Mouse (Mus musculus) gastrocnemius, postnatal 25 days (tissue): ENCODE measurements at regions not wholly inside any gene's neighbourhood (a gene's known extent, or its start where the extent isn't known, plus 50 kb on each side); places are given as distances from the start of the nearest gene placed in this dataset.

Experiments
- DNase-seq: peaks from one replicate; pipeline ENCODE4 v3.0.0; 2022

DNA sequence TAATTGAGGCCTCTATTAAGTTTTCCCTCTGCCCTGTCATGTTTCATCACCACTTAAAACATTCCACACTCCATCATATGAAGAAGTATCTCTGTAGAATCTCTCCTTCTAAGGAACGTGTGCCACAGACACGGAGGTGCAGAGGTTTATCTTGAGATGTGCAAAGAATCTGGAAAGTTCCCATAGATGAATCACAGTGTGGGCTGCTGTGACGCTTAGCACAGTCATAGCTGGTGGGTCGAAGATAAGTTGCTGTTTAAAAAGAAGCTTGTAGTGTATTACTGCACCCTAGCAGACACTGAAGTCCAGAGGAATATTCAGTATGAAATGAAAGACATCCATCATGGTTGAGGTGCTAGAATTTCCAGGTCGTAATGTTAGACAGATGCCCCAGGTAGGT is 179.9 kb upstream of the 4930583I09Rik start:
- no peak for DNase-seq

DNA sequence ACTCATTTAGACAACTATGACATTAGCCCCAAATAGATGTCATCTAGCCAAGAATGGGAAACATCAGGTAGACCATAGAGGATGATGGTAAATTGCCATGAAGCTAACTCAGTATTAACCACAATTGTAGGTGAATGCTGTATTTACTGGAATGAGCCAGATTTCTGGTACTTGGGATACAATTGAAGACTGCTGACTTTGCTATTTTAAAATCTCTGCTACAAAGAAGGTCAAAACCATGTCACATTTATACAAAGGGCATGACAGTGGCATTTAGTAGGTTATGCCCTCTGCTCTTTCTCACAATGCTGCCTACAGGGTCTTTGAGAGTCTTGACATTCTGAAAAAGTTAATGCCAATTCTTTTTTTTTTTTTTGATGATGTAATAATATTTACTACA is 178.8 kb upstream of the 4930583I09Rik start:
- DNase-seq, result no peak

DNA sequence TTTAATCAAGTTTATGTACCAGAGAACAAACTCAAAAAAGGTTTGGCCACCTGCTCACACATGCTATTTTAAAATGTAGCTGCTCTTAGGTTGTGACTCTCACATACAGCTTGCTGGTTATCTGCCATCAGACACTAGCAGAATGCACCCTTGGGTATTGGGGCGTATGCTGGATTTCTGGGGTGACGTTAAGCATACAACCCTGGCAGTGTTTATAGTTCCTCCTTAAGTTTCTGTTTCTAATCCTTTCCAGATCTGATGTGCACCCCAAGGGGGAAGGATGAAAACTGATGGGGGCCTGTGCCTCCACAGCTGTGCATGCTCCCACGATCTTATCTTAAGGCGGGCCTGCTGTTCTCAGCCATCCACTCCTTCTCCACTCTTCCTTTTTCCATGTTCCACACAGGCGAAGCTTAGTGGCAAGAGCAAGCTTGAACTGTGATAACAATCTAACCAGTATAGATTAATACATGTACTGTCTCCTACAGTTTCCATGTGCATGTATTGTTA is 164.8 kb upstream of the 4930583I09Rik start:
- peak; percentile 16 for DNase-seq

GRCm38 (mm10) chr17:64994483-64994882 is 158.6 kb upstream of the 4930583I09Rik start:
- no peak for DNase-seq

DNA sequence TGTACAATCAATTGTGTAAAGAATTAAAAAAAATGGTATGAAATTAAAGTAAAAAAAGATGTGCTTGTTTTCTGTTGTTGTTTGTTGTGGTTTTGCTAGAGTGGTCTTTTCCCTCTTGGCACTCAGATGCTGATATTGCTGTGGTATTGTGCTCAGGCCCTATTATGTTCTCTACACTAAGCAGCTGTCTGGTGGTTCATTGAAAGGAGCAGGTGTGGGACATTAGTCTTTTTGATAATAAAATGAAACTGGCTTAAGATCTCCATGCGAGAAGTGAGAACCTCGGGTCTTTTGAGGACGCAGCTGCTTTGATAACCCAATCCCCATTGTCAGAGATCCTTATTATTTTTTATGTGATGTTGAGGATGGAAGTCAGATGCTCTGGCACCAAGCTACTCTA is 155.4 kb upstream of the 4930583I09Rik start:
- DNase-seq, result no peak

DNA sequence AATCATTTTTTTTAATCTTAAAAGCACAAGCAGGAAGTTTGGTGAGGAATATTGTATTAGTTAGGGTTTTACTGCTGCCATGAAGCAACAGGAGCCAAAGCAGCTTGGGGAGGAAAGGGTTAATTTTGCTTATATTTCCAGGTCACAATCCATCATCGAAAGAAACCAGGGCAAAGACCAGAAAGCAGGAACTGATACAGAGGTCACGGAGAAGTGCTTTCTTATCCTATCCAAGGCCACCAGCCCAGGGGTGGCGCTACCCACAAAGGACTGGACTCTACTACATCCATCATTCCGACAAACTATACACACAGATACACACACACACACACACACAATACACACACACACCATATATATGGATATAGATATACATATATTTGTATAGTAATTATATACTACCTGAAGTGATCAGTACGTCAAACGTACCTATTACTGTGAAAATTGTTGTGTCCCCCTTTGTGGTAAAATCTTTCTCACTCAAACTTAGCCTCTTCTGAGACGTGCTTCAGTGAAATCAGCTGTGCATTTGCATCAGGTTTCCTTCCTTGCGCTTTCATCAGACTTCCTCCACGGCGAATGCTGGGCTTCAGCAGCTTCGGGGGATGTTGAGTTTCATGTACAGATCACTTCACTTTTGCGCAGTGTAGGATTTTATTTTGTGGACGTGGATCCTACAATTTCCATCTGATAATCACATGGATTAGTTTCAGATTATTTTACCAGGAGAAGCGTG is 148.6 kb upstream of the 4930583I09Rik start:
- DNase-seq, result no peak

DNA sequence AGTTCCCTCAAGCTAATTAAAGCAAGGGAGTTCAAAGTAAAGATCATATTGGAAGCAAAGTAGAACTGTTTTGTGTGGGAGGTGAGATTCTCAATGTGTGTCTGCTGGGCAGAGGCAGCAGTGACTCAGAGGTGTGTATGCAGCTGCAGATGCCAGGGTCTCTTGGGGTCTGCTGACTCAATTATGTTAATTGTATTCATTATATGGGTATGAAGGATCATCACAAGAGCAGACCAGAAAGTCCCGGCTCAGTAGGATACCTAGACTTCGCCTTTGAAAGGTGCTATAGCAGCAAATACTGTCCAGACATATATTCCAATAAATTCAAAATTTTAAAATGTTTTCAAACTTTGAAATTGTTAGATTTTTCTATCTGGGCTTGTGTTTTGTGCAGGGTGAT is 147.6 kb upstream of the 4930583I09Rik start:
- DNase-seq, result no peak

DNA sequence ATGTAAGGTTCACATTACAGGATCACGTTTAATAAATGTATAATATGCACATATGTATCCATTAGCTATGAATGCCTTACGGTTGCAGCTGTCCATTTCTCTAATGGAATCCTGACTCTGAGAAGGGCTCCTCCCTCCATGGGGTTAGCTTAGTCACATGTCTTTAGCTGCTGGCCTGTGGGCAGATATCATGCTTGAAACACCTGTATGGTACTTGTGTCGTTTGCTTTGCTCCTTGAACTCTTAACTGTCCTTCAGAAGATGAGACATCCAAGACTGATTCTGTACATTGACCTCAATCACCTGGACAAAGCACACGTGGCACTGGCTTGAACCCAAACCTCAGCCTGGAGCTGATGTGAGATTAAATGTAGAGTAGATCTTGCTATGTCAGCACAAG is 128.3 kb upstream of the 4930583I09Rik start:
- DNase-seq, result no peak

- DNase-seq, result no peak
Observed at GRCm38 (mm10) chr17:64961887-64962286, 126.0 kb upstream of the 4930583I09Rik start.

GRCm38 (mm10) chr17:64957495-64957894 is 121.6 kb upstream of the 4930583I09Rik start:
- no peak for DNase-seq

DNA sequence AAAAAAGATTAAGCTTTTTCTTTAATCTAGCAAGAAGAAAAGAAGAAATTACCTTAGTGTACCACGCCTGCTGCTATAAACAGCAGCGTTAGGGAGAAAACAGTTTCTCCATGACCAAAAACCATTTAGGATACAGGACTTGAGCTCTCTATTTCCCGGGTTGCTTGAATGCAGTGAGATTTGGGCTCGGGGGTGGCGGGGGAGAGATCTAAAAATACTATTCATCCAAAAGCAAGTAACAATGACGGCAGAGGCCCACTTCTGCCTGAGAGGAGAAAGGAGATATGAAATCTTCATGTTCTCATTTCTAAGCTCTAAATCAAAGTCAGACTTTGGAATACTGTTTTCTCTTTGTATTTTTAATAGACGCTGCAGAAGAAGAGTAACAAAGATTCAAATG is 120.6 kb upstream of the 4930583I09Rik start:
- no peak for DNase-seq

- DNase-seq, result no peak
Observed at GRCm38 (mm10) chr17:64953275-64953674, 117.4 kb upstream of the 4930583I09Rik start.

DNA sequence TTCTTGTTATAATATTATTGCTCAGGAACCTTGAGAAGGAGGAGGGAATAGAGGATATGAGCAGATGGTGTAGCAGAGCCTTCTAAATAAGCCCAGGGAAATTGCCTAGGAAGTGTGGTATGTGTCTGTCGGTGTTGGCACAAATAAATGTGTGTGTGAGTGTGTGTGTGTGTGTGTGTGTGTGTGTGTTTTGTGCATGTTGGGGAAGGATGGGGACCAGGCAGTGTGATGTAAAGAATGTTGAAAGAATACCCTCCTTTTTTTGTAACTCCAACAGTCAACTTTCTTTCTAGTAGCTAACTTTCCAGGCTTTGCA is 115.7 kb upstream of the 4930583I09Rik start:
- no peak for DNase-seq

DNA sequence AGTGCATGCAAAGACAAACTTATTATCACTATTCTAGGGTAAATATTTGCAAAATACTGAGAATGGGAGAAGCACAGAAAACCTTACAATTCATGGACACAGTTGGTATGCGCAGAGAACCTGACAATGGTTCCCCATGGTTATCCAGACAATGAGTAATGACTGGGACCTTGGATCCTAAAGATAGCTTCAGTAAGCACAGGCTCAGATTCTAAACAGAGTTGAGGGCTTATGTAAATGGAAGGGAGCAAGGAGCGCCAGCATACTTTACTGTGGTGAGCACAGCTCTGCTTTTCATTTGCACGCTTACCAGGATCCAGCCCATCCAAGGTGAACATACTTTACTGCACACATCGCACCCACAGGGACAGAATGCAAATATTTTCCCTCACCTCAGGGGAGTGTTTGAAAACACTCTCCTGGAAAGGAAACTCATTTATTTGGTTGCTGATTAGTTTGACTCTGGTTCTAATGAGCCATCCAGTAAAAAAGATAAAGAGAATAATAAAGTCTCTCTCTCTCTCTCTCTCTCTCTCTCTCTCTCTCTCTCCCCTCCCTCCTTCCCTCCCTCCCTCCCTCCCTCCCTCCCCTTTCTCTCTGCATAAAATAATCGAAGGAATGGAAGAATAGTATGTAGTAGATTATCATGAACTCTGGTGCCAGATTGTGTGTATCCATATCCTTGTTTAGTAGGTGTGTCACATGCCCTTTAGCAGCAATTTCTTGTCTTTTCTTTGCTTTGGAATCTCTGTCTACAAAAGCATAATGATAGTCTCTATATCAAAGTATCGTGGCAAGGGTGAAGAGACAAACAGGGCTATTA is 115.1 kb upstream of the 4930583I09Rik start:
- DNase-seq, result no peak

DNA sequence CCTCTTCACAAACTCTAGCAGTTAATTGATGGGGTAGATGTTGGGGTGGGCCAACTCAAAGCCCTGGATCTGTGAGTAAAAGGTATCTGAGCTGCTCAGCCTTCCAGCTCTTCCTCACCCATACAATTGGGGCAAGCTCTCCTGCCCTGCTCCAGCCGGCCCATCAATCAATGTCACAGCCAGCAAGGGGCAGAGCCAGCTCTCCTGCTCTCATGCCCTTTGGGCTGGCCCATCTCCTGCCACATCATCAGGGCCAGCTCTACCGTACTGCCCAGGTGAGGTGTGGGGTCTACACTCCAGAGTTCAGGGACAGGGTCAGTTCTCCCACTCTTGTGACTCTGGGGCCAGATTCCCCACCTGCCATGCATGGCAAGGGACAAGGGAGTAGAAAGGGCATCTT is 107.3 kb upstream of the 4930583I09Rik start:
- DNase-seq, result no peak

GRCm38 (mm10) chr17:64941555-64941954 is 105.7 kb upstream of the 4930583I09Rik start:
- DNase-seq, result no peak

DNA sequence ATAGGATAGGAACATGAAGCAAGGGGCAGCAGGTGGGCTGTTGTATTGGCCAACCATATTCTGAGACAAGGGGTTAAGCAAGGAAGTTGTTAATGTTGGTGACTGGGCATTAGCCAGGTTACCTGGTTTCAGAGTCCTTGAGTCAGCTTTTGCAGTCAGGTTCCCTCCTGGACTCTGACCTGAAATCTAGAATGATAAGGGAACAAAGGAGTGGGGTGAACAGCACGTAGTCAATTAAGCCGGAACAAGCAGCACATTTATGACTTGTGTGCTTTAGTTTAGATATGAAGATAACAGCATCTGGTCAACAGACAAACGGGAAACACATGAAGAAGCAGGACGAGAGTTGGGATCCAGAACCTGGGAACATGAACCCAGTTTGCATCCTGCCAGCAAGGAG is 99.8 kb upstream of the 4930583I09Rik start:
- no peak for DNase-seq

DNA sequence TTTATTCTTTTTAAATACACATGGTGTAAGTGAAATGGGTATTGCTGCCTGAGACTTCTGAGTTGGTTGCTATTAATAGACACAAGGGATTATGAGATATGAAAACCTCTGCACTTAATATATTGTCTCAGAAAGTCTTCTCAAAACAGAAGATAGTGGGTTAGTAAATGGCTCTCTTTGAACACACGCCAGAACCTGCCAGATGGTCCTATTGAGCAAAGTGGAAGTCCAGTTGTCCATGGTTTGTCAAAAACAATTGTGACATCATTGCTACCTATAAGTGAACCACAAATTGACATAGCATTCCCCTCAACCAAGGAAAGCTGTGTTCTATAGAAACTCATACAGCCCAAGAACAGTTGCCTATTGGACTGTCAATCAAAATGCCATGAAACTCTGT is 98.5 kb upstream of the 4930583I09Rik start:
- DNase-seq, result no peak

GRCm38 (mm10) chr17:64930816-64931428 is 95.1 kb upstream of the 4930583I09Rik start:
- DNase-seq, result no peak

DNA sequence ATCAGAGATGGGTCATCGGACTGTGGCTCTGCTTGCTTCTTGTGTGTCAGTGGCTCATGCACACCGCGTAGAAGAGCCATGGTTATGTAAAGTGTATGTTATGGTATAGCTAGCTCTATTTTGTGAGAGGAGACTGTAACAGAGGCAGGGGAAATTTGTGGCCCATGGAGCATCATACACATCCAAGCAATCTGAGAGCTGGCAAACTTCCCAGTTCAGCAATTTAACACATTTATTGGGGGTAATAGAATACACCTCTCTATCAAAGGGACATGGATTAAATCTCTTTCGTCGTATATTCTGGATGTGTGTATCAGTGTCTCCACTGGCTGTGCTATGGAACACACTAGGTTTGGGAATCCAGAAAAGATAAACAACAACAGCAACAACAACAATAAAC is 87.9 kb upstream of the 4930583I09Rik start:
- no peak for DNase-seq

GRCm38 (mm10) chr17:64922235-64922634 is 86.4 kb upstream of the 4930583I09Rik start:
- no peak for DNase-seq

DNA sequence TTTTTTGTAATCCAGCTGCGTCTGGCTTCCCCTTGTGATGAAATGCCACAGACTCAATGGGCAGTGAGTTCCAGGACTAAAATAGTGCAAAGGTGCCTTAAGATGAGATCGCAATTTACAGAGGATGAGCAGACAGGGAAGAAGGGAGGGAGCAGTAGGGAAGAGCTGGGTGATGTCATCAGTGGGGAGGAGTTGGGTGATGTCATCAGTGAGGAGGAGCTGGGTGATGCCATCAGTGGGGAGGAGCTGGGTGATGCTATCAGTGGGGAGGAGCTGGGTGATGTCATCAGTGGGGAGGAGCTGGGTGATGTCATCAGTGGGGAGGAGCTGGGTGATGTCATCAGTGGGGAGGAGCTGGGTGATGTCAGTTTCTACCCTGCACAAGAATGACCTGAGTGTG is 84.4 kb upstream of the 4930583I09Rik start:
- DNase-seq, result no peak

- no peak for DNase-seq
Observed at GRCm38 (mm10) chr17:64917830-64918229, 82.0 kb upstream of the 4930583I09Rik start.
